Mouse (Mus musculus): ENCODE results near the gene Ttll9. TPM values are rescaled to one million over a fixed set of nuclear protein-coding genes. Genes with fewer than 3 reads are reported as not detected.

The Ttll9 gene
- polyA plus RNA-seq, 1 experiment from 2014 or later, result 6.4 TPM

- Histone ChIP-seq H3K4me2 (ENCODE audit: low read depth, low read length) (peak overlapping the region; percentile 81), H3K9ac (replicated peaks; ENCODE audit: low read depth, low read length) (0 out of 2 replicates have a peak overlapping the region, but pooled peaks have one; percentile 92), H3K9me3 (ENCODE audit: control insufficient read depth, low read length) (no peaks in the 10 kb centered on the region), H3K27ac (ENCODE audit: low read depth, low read length) (no peak overlapping the region), H3K36me3 (ENCODE audit: control insufficient read depth, insufficient read depth, low read length) (no peaks in the 10 kb centered on the region), H3K4me1 (ENCODE audit: control insufficient read depth, insufficient read depth, low read length) (peaks cover 8% of the 10 kb centered on the region; the same call in 1 of the 2 replicates), H3K27me3 (ENCODE audit: control insufficient read depth, insufficient read depth, low read length) (peaks cover 10% of the 10 kb centered on the region), H3K4me3 (ENCODE audit: low read depth, low read length) (peak overlapping the region; percentile 64)
- WGBS, result 31% methylated on average over 11 of the region's 11 CpGs
- ATAC-seq (ENCODE audit: low read depth), result peak; percentile 39; the same call in 1 of the 2 replicates
These were observed 11.8 kb upstream of the Ttll9 start for GRCm38 (mm10) chr2:152950358-152951064.

GRCm38 (mm10) chr2:152951065-152951849 is 11.0 kb upstream of the Ttll9 start, which contains the start of gene Dusp15:
TSS of gene Dusp15 (minus strand) at chr2:152951698.
- 1% methylated on average over 44 of the region's 54 CpGs for WGBS
- Histone ChIP-seq H3K36me3 (ENCODE audit: control insufficient read depth, insufficient read depth, low read length) (no peaks in the 10 kb centered on the region), H3K27ac (ENCODE audit: low read depth, low read length) (peak within 1 kb of the TSS; percentile 70), H3K27me3 (ENCODE audit: control insufficient read depth, insufficient read depth, low read length) (peaks cover 5% of the 10 kb centered on the region; the same call in 1 of the 2 replicates), H3K4me2 (ENCODE audit: low read depth, low read length) (peak within 1 kb of the TSS; percentile 81), H3K9me3 (ENCODE audit: control insufficient read depth, low read length) (no peaks in the 10 kb centered on the region), H3K4me1 (ENCODE audit: control insufficient read depth, insufficient read depth, low read length) (peaks cover 8% of the 10 kb centered on the region; the same call in 1 of the 2 replicates), H3K4me3 (ENCODE audit: low read depth, low read length) (peak within 1 kb of the TSS; percentile 64), H3K9ac (replicated peaks; ENCODE audit: low read depth, low read length) (peak within 1 kb of the TSS; percentile 92)
- ATAC-seq (ENCODE audit: low read depth), result peak; percentile 84

- WGBS, result 10% methylated on average over 13 of the region's 13 CpGs
- peak overlapping the region; percentile 70 for H3K27ac ChIP-seq (ENCODE audit: low read depth, low read length)
- H3K9me3 ChIP-seq (ENCODE audit: control insufficient read depth, low read length), result no peaks in the 10 kb centered on the region
- peak overlapping the region; percentile 92 for H3K9ac ChIP-seq (replicated peaks; ENCODE audit: low read depth, low read length)
- H3K36me3 ChIP-seq (ENCODE audit: control insufficient read depth, insufficient read depth, low read length), result no peaks in the 10 kb centered on the region
- H3K27me3 ChIP-seq (ENCODE audit: control insufficient read depth, insufficient read depth, low read length), result peaks cover 5% of the 10 kb centered on the region; the same call in 1 of the 2 replicates
- peak overlapping the region; percentile 81 for H3K4me2 ChIP-seq (ENCODE audit: low read depth, low read length)
- H3K4me3 ChIP-seq (ENCODE audit: low read depth, low read length), result peak overlapping the region; percentile 64
- H3K4me1 ChIP-seq (ENCODE audit: control insufficient read depth, insufficient read depth, low read length), result peaks cover 5% of the 10 kb centered on the region; the same call in 1 of the 2 replicates
- peak; percentile 28; the same call in 1 of the 2 replicates for ATAC-seq (ENCODE audit: low read depth)
These were observed 10.2 kb upstream of the Ttll9 start for GRCm38 (mm10) chr2:152951850-152952720.

- WGBS, result 78% methylated on average over 3 of the region's 3 CpGs
- Histone ChIP-seq H3K4me3 (ENCODE audit: low read depth, low read length) (no peak overlapping the region), H3K36me3 (ENCODE audit: control insufficient read depth, insufficient read depth, low read length) (no peaks in the 10 kb centered on the region)
These were observed 4.2 kb upstream of the Ttll9 start for GRCm38 (mm10) chr2:152958116-152958515.

GRCm38 (mm10) chr2:152965555-152965954 is 3.3 kb downstream of the Ttll9 start:
- WGBS, result 76% methylated on average over 4 of the region's 4 CpGs
- H3K9ac ChIP-seq (replicated peaks; ENCODE audit: low read depth, low read length), result no peak overlapping the region
- no peaks in the 10 kb centered on the region for H3K9me3 ChIP-seq (ENCODE audit: control insufficient read depth, low read length)
- H3K36me3 ChIP-seq (ENCODE audit: control insufficient read depth, insufficient read depth, low read length), result no peaks in the 10 kb centered on the region
- H3K27ac ChIP-seq (ENCODE audit: low read depth, low read length), result no peak overlapping the region
- no peak for ATAC-seq (ENCODE audit: low read depth)
- no peak overlapping the region for H3K4me2 ChIP-seq (ENCODE audit: low read depth, low read length)
- no peaks in the 10 kb centered on the region for H3K27me3 ChIP-seq (ENCODE audit: control insufficient read depth, insufficient read depth, low read length)
- H3K4me3 ChIP-seq (ENCODE audit: low read depth, low read length), result no peak overlapping the region
- H3K4me1 ChIP-seq (ENCODE audit: control insufficient read depth, insufficient read depth, low read length), result no peaks in the 10 kb centered on the region

More at GRCm38 (mm10) chr2:152958116-152958515, 4.2 kb upstream of the Ttll9 start:
- ATAC-seq (ENCODE audit: low read depth), result no peak
- no peak overlapping the region for H3K4me2 ChIP-seq (ENCODE audit: low read depth, low read length)
- H3K4me1 ChIP-seq (ENCODE audit: control insufficient read depth, insufficient read depth, low read length), result no peaks in the 10 kb centered on the region
- no peaks in the 10 kb centered on the region for H3K27me3 ChIP-seq (ENCODE audit: control insufficient read depth, insufficient read depth, low read length)
- no peaks in the 10 kb centered on the region for H3K9me3 ChIP-seq (ENCODE audit: control insufficient read depth, low read length)
- H3K27ac ChIP-seq (ENCODE audit: low read depth, low read length), result no peak overlapping the region
- H3K9ac ChIP-seq (replicated peaks; ENCODE audit: low read depth, low read length), result no peak overlapping the region

GRCm38 (mm10) chr2:152976991-152977390 is 14.7 kb downstream of the Ttll9 start:
- no peak for ATAC-seq (ENCODE audit: low read depth)
- H3K4me1 ChIP-seq (ENCODE audit: control insufficient read depth, insufficient read depth, low read length), result no peaks in the 10 kb centered on the region
- no peaks in the 10 kb centered on the region for H3K27me3 ChIP-seq (ENCODE audit: control insufficient read depth, insufficient read depth, low read length)
- H3K9ac ChIP-seq (replicated peaks; ENCODE audit: low read depth, low read length), result no peak overlapping the region
- no peaks in the 10 kb centered on the region for H3K9me3 ChIP-seq (ENCODE audit: control insufficient read depth, low read length)
- H3K4me2 ChIP-seq (ENCODE audit: low read depth, low read length), result no peak overlapping the region
- WGBS, result 55% methylated on average over 3 of the region's 3 CpGs
- no peak overlapping the region for H3K4me3 ChIP-seq (ENCODE audit: low read depth, low read length)
- no peak overlapping the region for H3K27ac ChIP-seq (ENCODE audit: low read depth, low read length)
- H3K36me3 ChIP-seq (ENCODE audit: control insufficient read depth, insufficient read depth, low read length), result no peaks in the 10 kb centered on the region

- Histone ChIP-seq H3K4me3 (ENCODE audit: low read depth, low read length) (no peak overlapping the region), H3K4me2 (ENCODE audit: low read depth, low read length) (no peak overlapping the region), H3K36me3 (ENCODE audit: control insufficient read depth, insufficient read depth, low read length) (no peaks in the 10 kb centered on the region), H3K27me3 (ENCODE audit: control insufficient read depth, insufficient read depth, low read length) (no peaks in the 10 kb centered on the region), H3K4me1 (ENCODE audit: control insufficient read depth, insufficient read depth, low read length) (no peaks in the 10 kb centered on the region), H3K9me3 (ENCODE audit: control insufficient read depth, low read length) (no peaks in the 10 kb centered on the region), H3K9ac (replicated peaks; ENCODE audit: low read depth, low read length) (no peak overlapping the region), H3K27ac (ENCODE audit: low read depth, low read length) (no peak overlapping the region)
- peak; percentile 77; the same call in 1 of the 2 replicates for ATAC-seq (ENCODE audit: low read depth)
- WGBS, result 5% methylated on average over 1 of the region's 1 CpGs
These were observed 23.3 kb downstream of the Ttll9 start for GRCm38 (mm10) chr2:152985582-152985981.

GRCm38 (mm10) chr2:152991529-152991928 is 29.2 kb downstream of the Ttll9 start:
- 91% methylated on average over 9 of the region's 9 CpGs for WGBS
- Histone ChIP-seq H3K27ac (ENCODE audit: low read depth, low read length) (no peak overlapping the region), H3K9ac (replicated peaks; ENCODE audit: low read depth, low read length) (no peak overlapping the region), H3K27me3 (ENCODE audit: control insufficient read depth, insufficient read depth, low read length) (no peaks in the 10 kb centered on the region), H3K4me1 (ENCODE audit: control insufficient read depth, insufficient read depth, low read length) (no peaks in the 10 kb centered on the region), H3K4me3 (ENCODE audit: low read depth, low read length) (no peak overlapping the region), H3K4me2 (ENCODE audit: low read depth, low read length) (no peak overlapping the region), H3K9me3 (ENCODE audit: control insufficient read depth, low read length) (no peaks in the 10 kb centered on the region), H3K36me3 (ENCODE audit: control insufficient read depth, insufficient read depth, low read length) (no peaks in the 10 kb centered on the region)
- ATAC-seq (ENCODE audit: low read depth), result no peak
